Mouse (Mus musculus) embryonic stem cell, embryonic (primary cell): Measurements from ENCODE around the gene Ythdf1.

Experiments used
- CTCF ChIA-PET, 4 experiments: fragments of 300-600 bp in 2 of 4; fragments of 350-600 bp in 2 of 4; sonication (Branson Sonifier 250); formaldehyde crosslinking; loops; one replicate each; lab custom pipeline; 2022; ENCODE audit warnings: inconsistent platforms in 2 of 4; lab: Charles Lee
- POLR2A ChIA-PET, 4 experiments: fragments of 300-600 bp in 2 of 4; fragments of 350-600 bp in 2 of 4; sonication (Branson Sonifier 250); formaldehyde crosslinking; loops; one replicate each; lab custom pipeline; 2022; ENCODE audit warnings: antibody characterized with exemption in 4 of 4, inconsistent platforms in 1 of 4; lab: Charles Lee

Gene Ythdf1

GRCm38 (mm10) chr2:180932418-180932817 is 11.7 kb upstream of the Ythdf1 start:
- ChIA-PET POLR2A (interaction anchor here in 3 of 4 experiments (0.6 to 2.4 kb wide), 12 partner anchors 9 to 667 kb away, joined by 3 to 16 read pairs (median 4); partner anchors contain the start of genes Ythdf1 (in 2 of the 3), Arfgap1 (in 1 of the 3), Nkain4 (in 1 of the 3) and Samd10 (in 1 of the 3)), CTCF (interaction anchor here (0.6 to 2.9 kb wide), 6 partner anchors 10 to 125 kb away, joined by 3 to 9 read pairs (median 5); no protein-coding TSS in a partner anchor)

- CTCF ChIA-PET, result interaction anchor here (0.6 to 11.8 kb wide), 11 partner anchors 9 to 68 kb away, joined by 3 to 189 read pairs (median 6); partner anchors contain the start of gene Arfgap1 (in 1 of the 4)
- POLR2A ChIA-PET, result interaction anchor here in 3 of 4 experiments (0.8 to 6.9 kb wide), 33 partner anchors 8 to 203 kb away, joined by 3 to 50 read pairs (median 6); partner anchors contain the start of genes Arfgap1 (in 3 of the 3), Nkain4 (in 3 of the 3) and Ythdf1 (in 2 of the 3)
Observed at GRCm38 (mm10) chr2:180928723-180929122, 8.0 kb upstream of the Ythdf1 start, which contains the start of gene Birc7. TSS of gene Birc7 (plus strand) at chr2:180929023.

- ChIA-PET POLR2A (interaction anchor here (0.8 to 6.9 kb wide), 21 partner anchors 9 to 668 kb away, joined by 3 to 50 read pairs (median 4); partner anchors contain the start of genes Arfgap1 (in 2 of the 4), Nkain4 (in 1 of the 4) and Rps21 (in 1 of the 4)), CTCF (interaction anchor here (0.7 to 11.8 kb wide), 13 partner anchors 23 to 467 kb away, joined by 3 to 189 read pairs (median 6); partner anchors contain the start of genes Nkain4 (in 2 of the 4) and Arfgap1 (in 1 of the 4))
Observed at GRCm38 (mm10) chr2:180925176-180925575, 4.4 kb upstream of the Ythdf1 start.

- ChIA-PET CTCF (interaction anchor here in 2 of 4 experiments (0.6 to 11.8 kb wide), 5 partner anchors 10 to 41 kb away, joined by 3 to 189 read pairs (median 3); partner anchors contain the start of gene Arfgap1 (in 1 of the 2)), POLR2A (interaction anchor here in 3 of 4 experiments (0.8 to 13.1 kb wide), 11 partner anchors 10 to 162 kb away, joined by 3 to 232 read pairs (median 4); partner anchors contain the start of genes Arfgap1 (in 1 of the 3) and Nkain4 (in 1 of the 3))
Observed at GRCm38 (mm10) chr2:180922739-180923138, 2.0 kb upstream of the Ythdf1 start.

- ChIA-PET POLR2A (interaction anchor here (0.6 to 13.1 kb wide), 65 partner anchors 9 to 600 kb away, joined by 3 to 232 read pairs (median 5); partner anchors contain the start of genes Arfgap1 (in 3 of the 4), Nkain4 (in 3 of the 4), Birc7 (in 2 of the 4) and Gid8 (in 2 of the 4)), CTCF (interaction anchor here (0.6 to 11.8 kb wide), 14 partner anchors 8 to 692 kb away, joined by 3 to 189 read pairs (median 4); partner anchors contain the start of genes Arfgap1 (in 2 of the 4) and Nkain4 (in 2 of the 4))
Observed at GRCm38 (mm10) chr2:180919913-180920809, 588 bp downstream of the Ythdf1 start.

GRCm38 (mm10) chr2:180915886-180916433 is 4.8 kb downstream of the Ythdf1 start:
- ChIA-PET CTCF (interaction anchor here in 1 of 4 experiments (1.0 kb wide), 1 partner anchor 48 kb away, joined by 3 read pairs; no protein-coding TSS in a partner anchor), POLR2A (interaction anchor here in 3 of 4 experiments (1.1 to 13.1 kb wide), 6 partner anchors 9 to 604 kb away, joined by 3 to 232 read pairs (median 4); partner anchors contain the start of gene Dnajc5 (in 1 of the 3))

- CTCF ChIA-PET, result interaction anchor here in 1 of 4 experiments (0.9 to 1.0 kb wide), 2 partner anchors 8 to 53 kb away, joined by 4 read pairs; no protein-coding TSS in a partner anchor
- POLR2A ChIA-PET, result interaction anchor here in 3 of 4 experiments (0.9 to 14.1 kb wide), 12 partner anchors 4 to 422 kb away, joined by 3 to 232 read pairs (median 4); partner anchors contain the start of gene Ythdf1 (in 3 of the 3)
Observed at GRCm38 (mm10) chr2:180910928-180911327, 9.8 kb downstream of the Ythdf1 start.

- POLR2A ChIA-PET, result interaction anchor here (0.5 to 14.1 kb wide), 20 partner anchors 9 to 230 kb away, joined by 3 to 232 read pairs (median 4); partner anchors contain the start of genes Ythdf1 (in 3 of the 4), Nkain4 (in 2 of the 4), Arfgap1 (in 1 of the 4) and Chrna4 (in 1 of the 4)
- CTCF ChIA-PET, result interaction anchor here in 3 of 4 experiments (0.7 to 2.2 kb wide), 8 partner anchors 10 to 99 kb away, joined by 3 to 9 read pairs (median 4); no protein-coding TSS in a partner anchor
Observed at GRCm38 (mm10) chr2:180905556-180906221, 15.1 kb downstream of the Ythdf1 start.

GRCm38 (mm10) chr2:180904435-180905208 is 16.1 kb downstream of the Ythdf1 start:
- ChIA-PET CTCF (interaction anchor here in 2 of 4 experiments (0.6 to 2.2 kb wide), 6 partner anchors 9 to 86 kb away, joined by 3 to 7 read pairs (median 4); no protein-coding TSS in a partner anchor), POLR2A (interaction anchor here (0.6 to 14.1 kb wide), 21 partner anchors 9 to 376 kb away, joined by 3 to 232 read pairs (median 5); partner anchors contain the start of genes Ythdf1 (in 4 of the 4), Nkain4 (in 2 of the 4), Arfgap1 (in 1 of the 4) and Birc7 (in 1 of the 4))

- ChIA-PET CTCF (interaction anchor here in 3 of 4 experiments (0.6 to 2.4 kb wide), 9 partner anchors 8 to 134 kb away, joined by 3 to 14 read pairs (median 4); no protein-coding TSS in a partner anchor), POLR2A (interaction anchor here in 2 of 4 experiments (1.4 to 14.1 kb wide), 5 partner anchors 11 to 65 kb away, joined by 3 to 232 read pairs (median 39); partner anchors contain the start of genes Ythdf1 (in 2 of the 2) and Arfgap1 (in 1 of the 2))
Observed at GRCm38 (mm10) chr2:180902086-180902485, 18.7 kb downstream of the Ythdf1 start.

GRCm38 (mm10) chr2:180897857-180898256 is 22.9 kb downstream of the Ythdf1 start:
- POLR2A ChIA-PET, result interaction anchor here in 3 of 4 experiments (1.2 to 4.0 kb wide), 5 partner anchors 12 to 66 kb away, joined by 3 to 25 read pairs (median 6); partner anchors contain the start of gene Ythdf1 (in 1 of the 3)
- CTCF ChIA-PET, result interaction anchor here in 3 of 4 experiments (0.7 to 2.4 kb wide), 3 partner anchors 9 to 469 kb away, joined by 3 to 9 read pairs (median 5); no protein-coding TSS in a partner anchor

GRCm38 (mm10) chr2:180896819-180897625 is 23.7 kb downstream of the Ythdf1 start:
- CTCF ChIA-PET, result interaction anchor here in 3 of 4 experiments (0.7 to 2.4 kb wide), 4 partner anchors 11 to 468 kb away, joined by 3 to 9 read pairs (median 5); no protein-coding TSS in a partner anchor

GRCm38 (mm10) chr2:180895837-180896525 is 24.8 kb downstream of the Ythdf1 start:
- ChIA-PET POLR2A (interaction anchor here in 3 of 4 experiments (0.5 to 4.0 kb wide), 7 partner anchors 9 to 193 kb away, joined by 3 to 25 read pairs (median 15); partner anchors contain the start of gene Ythdf1 (in 1 of the 3)), CTCF (interaction anchor here in 2 of 4 experiments (0.8 to 2.4 kb wide), 4 partner anchors 9 to 68 kb away, joined by 3 to 9 read pairs (median 4); no protein-coding TSS in a partner anchor)

More at GRCm38 (mm10) chr2:180896819-180897625, 23.7 kb downstream of the Ythdf1 start:
- POLR2A ChIA-PET, result interaction anchor here in 2 of 4 experiments (1.2 to 4.0 kb wide), 6 partner anchors 8 to 22 kb away, joined by 3 to 25 read pairs (median 16); partner anchors contain the start of gene Ythdf1 (in 1 of the 2)
